Mouse (Mus musculus): ENCODE results near the gene Grid2. TPM values are rescaled to one million over a fixed set of nuclear protein-coding genes. Genes with fewer than 3 reads are reported as not detected.
"Not testable (repeated sequence)": the region's sequence is repeated elsewhere in the genome, so short reads cannot be mapped to it uniquely, and the experiment has no call there.

Gene Grid2
- polyA plus RNA-seq, 1 experiment from 2014 or later, result 6.3 TPM

GRCm38 (mm10) chr6:63432751-63433150, 177.1 kb downstream of the Grid2 start:
- no peak overlapping the region for H3K9ac ChIP-seq
- no peaks in the 10 kb centered on the region for H3K9me3 ChIP-seq
- no peaks in the 10 kb centered on the region for H3K27me3 ChIP-seq (replicated peaks)
- 87% methylated on average over 2 of the region's 2 CpGs for WGBS
- H3K4me1 ChIP-seq, result no peaks in the 10 kb centered on the region
- ATAC-seq (ENCODE audit: low FRiP score, low read depth), result no peak
- H3K4me3 ChIP-seq, result no peak overlapping the region
- no peak overlapping the region for H3K27ac ChIP-seq
- no peaks in the 10 kb centered on the region for H3K36me3 ChIP-seq
- H3K4me2 ChIP-seq (replicated peaks), result no peak overlapping the region

GRCm38 (mm10) chr6:63448175-63448574, 192.5 kb downstream of the Grid2 start:
- Histone ChIP-seq H3K36me3 (no peaks in the 10 kb centered on the region), H3K27me3 (replicated peaks) (no peaks in the 10 kb centered on the region), H3K4me2 (replicated peaks) (no peak overlapping the region), H3K4me1 (no peaks in the 10 kb centered on the region), H3K27ac (no peak overlapping the region), H3K9ac (no peak overlapping the region), H3K9me3 (no peaks in the 10 kb centered on the region), H3K4me3 (no peak overlapping the region)
- no peak for ATAC-seq (ENCODE audit: low FRiP score, low read depth)
- WGBS, result 87% methylated on average over 2 of the region's 2 CpGs

GRCm38 (mm10) chr6:63482141-63482540, 226.5 kb downstream of the Grid2 start:
- no peaks in the 10 kb centered on the region for H3K36me3 ChIP-seq
- H3K9ac ChIP-seq, result no peak overlapping the region
- no peak overlapping the region for H3K4me3 ChIP-seq
- no peak overlapping the region for H3K4me2 ChIP-seq (replicated peaks)
- no peaks in the 10 kb centered on the region for H3K9me3 ChIP-seq
- WGBS, result 90% methylated on average over 1 of the region's 1 CpGs
- H3K27ac ChIP-seq, result no peak overlapping the region
- no peaks in the 10 kb centered on the region for H3K4me1 ChIP-seq
- no peak for ATAC-seq (ENCODE audit: low FRiP score, low read depth)
- no peaks in the 10 kb centered on the region for H3K27me3 ChIP-seq (replicated peaks)

- Histone ChIP-seq H3K4me2 (replicated peaks) (no peak overlapping the region), H3K27me3 (replicated peaks) (no peaks in the 10 kb centered on the region), H3K4me3 (no peak overlapping the region), H3K9ac (no peak overlapping the region), H3K36me3 (no peaks in the 10 kb centered on the region), H3K9me3 (no peaks in the 10 kb centered on the region), H3K27ac (no peak overlapping the region), H3K4me1 (no peaks in the 10 kb centered on the region)
- WGBS, result 95% methylated on average over 1 of the region's 1 CpGs
- no peak for ATAC-seq (ENCODE audit: low FRiP score, low read depth)
Observed at GRCm38 (mm10) chr6:63515016-63515415, 259.3 kb downstream of the Grid2 start.

- Histone ChIP-seq H3K4me1 (no peaks in the 10 kb centered on the region), H3K9ac (no peak overlapping the region), H3K27me3 (replicated peaks) (no peaks in the 10 kb centered on the region), H3K36me3 (no peaks in the 10 kb centered on the region), H3K4me2 (replicated peaks) (no peak overlapping the region), H3K4me3 (no peak overlapping the region), H3K9me3 (no peaks in the 10 kb centered on the region), H3K27ac (no peak overlapping the region)
- ATAC-seq (ENCODE audit: low FRiP score, low read depth), result no peak
- 82% methylated on average over 6 of the region's 6 CpGs for WGBS
Observed at GRCm38 (mm10) chr6:63515957-63516356, 260.3 kb downstream of the Grid2 start.

- 87% methylated on average over 2 of the region's 2 CpGs for WGBS
- Histone ChIP-seq H3K4me2 (replicated peaks) (no peak overlapping the region), H3K4me1 (no peaks in the 10 kb centered on the region), H3K9me3 (no peaks in the 10 kb centered on the region), H3K27me3 (replicated peaks) (no peaks in the 10 kb centered on the region), H3K4me3 (no peak overlapping the region), H3K9ac (no peak overlapping the region), H3K27ac (no peak overlapping the region), H3K36me3 (no peaks in the 10 kb centered on the region)
- no peak for ATAC-seq (ENCODE audit: low FRiP score, low read depth)
Observed at GRCm38 (mm10) chr6:63531751-63532150, 276.1 kb downstream of the Grid2 start.

GRCm38 (mm10) chr6:63532901-63533300, 277.2 kb downstream of the Grid2 start:
- no peak overlapping the region for H3K4me3 ChIP-seq
- no peaks in the 10 kb centered on the region for H3K27me3 ChIP-seq (replicated peaks)
- no peak for ATAC-seq (ENCODE audit: low FRiP score, low read depth)
- H3K4me1 ChIP-seq, result no peaks in the 10 kb centered on the region
- H3K4me2 ChIP-seq (replicated peaks), result no peak overlapping the region
- no peaks in the 10 kb centered on the region for H3K9me3 ChIP-seq
- H3K27ac ChIP-seq, result no peak overlapping the region
- no peak overlapping the region for H3K9ac ChIP-seq
- H3K36me3 ChIP-seq, result no peaks in the 10 kb centered on the region

- Histone ChIP-seq H3K36me3 (no peaks in the 10 kb centered on the region), H3K4me2 (replicated peaks) (no peak overlapping the region), H3K4me3 (no peak overlapping the region), H3K9me3 (no peaks in the 10 kb centered on the region), H3K9ac (no peak overlapping the region), H3K27me3 (replicated peaks) (no peaks in the 10 kb centered on the region), H3K27ac (no peak overlapping the region), H3K4me1 (no peaks in the 10 kb centered on the region)
- ATAC-seq (ENCODE audit: low FRiP score, low read depth), result no peak
- WGBS, result 53% methylated on average over 4 of the region's 4 CpGs
Observed at GRCm38 (mm10) chr6:63547741-63548140, 292.1 kb downstream of the Grid2 start.

- H3K27ac ChIP-seq; H3K9ac ChIP-seq; H3K4me1 ChIP-seq; H3K4me3 ChIP-seq; H3K27me3 ChIP-seq (replicated peaks); H3K9me3 ChIP-seq; ATAC-seq (ENCODE audit: low FRiP score, low read depth); H3K36me3 ChIP-seq; H3K4me2 ChIP-seq (replicated peaks): not testable (repeated sequence)
- WGBS, result 86% methylated on average over 1 of the region's 1 CpGs
Observed at GRCm38 (mm10) chr6:63568741-63569140, 313.1 kb downstream of the Grid2 start.

GRCm38 (mm10) chr6:63590681-63591080, 335.0 kb downstream of the Grid2 start:
- H3K4me2 ChIP-seq (replicated peaks), result no peak overlapping the region
- WGBS, result 88% methylated on average over 4 of the region's 4 CpGs
- no peak for ATAC-seq (ENCODE audit: low FRiP score, low read depth)

GRCm38 (mm10) chr6:63609570-63609969, 353.9 kb downstream of the Grid2 start:
- Histone ChIP-seq H3K9me3 (no peaks in the 10 kb centered on the region), H3K4me3 (no peak overlapping the region), H3K9ac (no peak overlapping the region), H3K4me2 (replicated peaks) (no peak overlapping the region), H3K36me3 (no peaks in the 10 kb centered on the region), H3K27ac (no peak overlapping the region), H3K4me1 (no peaks in the 10 kb centered on the region), H3K27me3 (replicated peaks) (no peaks in the 10 kb centered on the region)
- no peak for ATAC-seq (ENCODE audit: low FRiP score, low read depth)
- WGBS, result 56% methylated on average over 2 of the region's 2 CpGs

More at GRCm38 (mm10) chr6:63590681-63591080, 335.0 kb downstream of the Grid2 start:
- Histone ChIP-seq H3K9me3 (no peaks in the 10 kb centered on the region), H3K4me3 (no peak overlapping the region), H3K36me3 (no peaks in the 10 kb centered on the region), H3K4me1 (no peaks in the 10 kb centered on the region), H3K9ac (no peak overlapping the region), H3K27me3 (replicated peaks) (no peaks in the 10 kb centered on the region), H3K27ac (no peak overlapping the region)

- Histone ChIP-seq H3K9ac (no peak overlapping the region), H3K9me3 (no peaks in the 10 kb centered on the region), H3K4me2 (replicated peaks) (no peak overlapping the region), H3K27ac (no peak overlapping the region), H3K4me1 (no peaks in the 10 kb centered on the region), H3K27me3 (replicated peaks) (no peaks in the 10 kb centered on the region), H3K4me3 (no peak overlapping the region), H3K36me3 (no peaks in the 10 kb centered on the region)
- no peak for ATAC-seq (ENCODE audit: low FRiP score, low read depth)
- WGBS, result 93% methylated on average over 3 of the region's 3 CpGs
Observed at GRCm38 (mm10) chr6:63635970-63636369, 380.3 kb downstream of the Grid2 start.

GRCm38 (mm10) chr6:63659423-63659822, 403.7 kb downstream of the Grid2 start:
- Histone ChIP-seq H3K36me3 (no peaks in the 10 kb centered on the region), H3K27me3 (replicated peaks) (no peaks in the 10 kb centered on the region), H3K9ac (no peak overlapping the region), H3K4me1 (no peaks in the 10 kb centered on the region), H3K4me2 (replicated peaks) (no peak overlapping the region), H3K9me3 (no peaks in the 10 kb centered on the region), H3K4me3 (no peak overlapping the region), H3K27ac (no peak overlapping the region)
- ATAC-seq (ENCODE audit: low FRiP score, low read depth), result no peak
- WGBS, result 74% methylated on average over 3 of the region's 3 CpGs
